Mouse (Mus musculus) small intestine, adult 2 months (tissue): Measurements from ENCODE around the gene Skor1. TPM values are rescaled to one million over a fixed set of nuclear protein-coding genes. Genes with fewer than 3 reads are reported as not detected.

ENCODE experiments used
- H3K27ac ChIP-seq: fragments of 200-500 bp; 2 replicates; pipeline ENCODE4 v1.5.1; 2012; ENCODE audit warnings: low read depth, low read length, control low read depth, inconsistent platforms; ENCODE audit not compliant: insufficient read depth
- H3K27me3 ChIP-seq: fragments of 200-500 bp; 2 replicates; pipeline ENCODE4 v1.6.1; 2012; ENCODE audit warnings: mild to moderate bottlenecking, moderate library complexity, low read length, inconsistent platforms; ENCODE audit not compliant: control insufficient read depth, insufficient read depth
- H3K36me3 ChIP-seq: fragments of 200-500 bp; 2 replicates; pipeline ENCODE4 v1.6.1; 2012; ENCODE audit warnings: mild to moderate bottlenecking, low read length, control low read depth, inconsistent platforms; ENCODE audit not compliant: control insufficient read depth, insufficient read depth
- H3K4me1 ChIP-seq: fragments of 200-500 bp; 2 replicates; pipeline ENCODE4 v1.6.1; 2012; ENCODE audit warnings: low read length, inconsistent platforms, mixed read lengths; ENCODE audit not compliant: control insufficient read depth, insufficient read depth, insufficient read length
- H3K4me3 ChIP-seq: fragments of 200-500 bp; 2 replicates; pipeline ENCODE4 v1.5.1; 2012; ENCODE audit warnings: low read depth, mild to moderate bottlenecking, control low read depth, inconsistent platforms, low read length, moderate library complexity
- CTCF ChIP-seq: fragments of 200-500 bp; IDR thresholded peaks from 2 replicates; pipeline ENCODE4 v1.5.1; 2012; ENCODE audit warnings: low read depth, mild to moderate bottlenecking, control low read depth, inconsistent platforms, low read length, moderate library complexity, mixed read lengths; ENCODE audit not compliant: insufficient replicate concordance, insufficient read length; ENCODE audit errors: extremely low read depth
- POLR2A ChIP-seq: fragments of 200-500 bp; IDR thresholded peaks from 2 replicates; pipeline ENCODE4 v1.6.1; 2012; ENCODE audit warnings: low read depth, mild to moderate bottlenecking, control low read depth, inconsistent platforms, low read length, moderate library complexity
- WGBS: fragments of 180-500 bp; shearing (Covaris S2); methylation state at CpG from one replicate; pipeline ENCODE4 v1.1.7; 2018; 5-methylcytosine and 5-hydroxymethylcytosine counted together
- polyA plus RNA-seq: library from polyadenylated mRNA; depleted of rRNA; stranded (reverse); fragments of >200 nt; gene quantifications from 2 replicates; pipeline ENCODE4 v1.2.3, GENCODE M21; 2012

The Skor1 gene
- polyA plus RNA-seq, 1 experiment: 0.04 TPM

- H3K27ac ChIP-seq: no peak overlapping the region
- H3K4me3 ChIP-seq: no peak overlapping the region
- peaks cover 5% of the 10 kb centered on the region for H3K4me1 ChIP-seq
- TF ChIP-seq CTCF (no peak), POLR2A (no peak)
- no peaks in the 10 kb centered on the region for H3K36me3 ChIP-seq
- WGBS: 5% methylated on average over 47 of the region's 47 CpGs
- H3K27me3 ChIP-seq: peaks cover 97% of the 10 kb centered on the region
These were observed 4.9 kb downstream of the Skor1 start for GRCm38 (mm10) chr9:63143641-63144501.

DNA sequence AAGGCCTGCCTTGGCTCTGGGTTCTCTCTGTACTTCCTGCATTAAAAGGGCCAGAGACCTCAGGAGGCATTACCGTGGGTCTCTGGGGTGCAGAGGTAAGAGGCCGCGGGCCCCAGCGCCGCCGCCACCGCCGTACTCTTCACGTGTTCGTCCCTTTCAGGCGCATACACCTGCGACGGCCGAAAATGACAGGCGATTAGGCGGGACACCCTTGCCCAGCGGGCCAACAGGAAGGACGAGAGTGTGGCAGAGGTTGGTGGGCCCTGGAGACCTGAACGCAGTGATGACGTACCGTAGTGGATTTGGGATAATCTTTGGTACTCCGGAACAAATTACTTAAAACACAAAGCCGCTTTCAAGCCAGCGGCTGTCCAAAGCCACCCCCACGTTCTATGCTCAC is 5.5 kb downstream of the Skor1 start:
- Histone ChIP-seq H3K4me1 (peaks cover 8% of the 10 kb centered on the region), H3K36me3 (no peaks in the 10 kb centered on the region), H3K27me3 (peaks cover 97% of the 10 kb centered on the region), H3K27ac (no peak overlapping the region), H3K4me3 (no peak overlapping the region)
- 1% methylated on average over 25 of the region's 25 CpGs for WGBS
- TF ChIP-seq POLR2A (no peak), CTCF (no peak)

DNA sequence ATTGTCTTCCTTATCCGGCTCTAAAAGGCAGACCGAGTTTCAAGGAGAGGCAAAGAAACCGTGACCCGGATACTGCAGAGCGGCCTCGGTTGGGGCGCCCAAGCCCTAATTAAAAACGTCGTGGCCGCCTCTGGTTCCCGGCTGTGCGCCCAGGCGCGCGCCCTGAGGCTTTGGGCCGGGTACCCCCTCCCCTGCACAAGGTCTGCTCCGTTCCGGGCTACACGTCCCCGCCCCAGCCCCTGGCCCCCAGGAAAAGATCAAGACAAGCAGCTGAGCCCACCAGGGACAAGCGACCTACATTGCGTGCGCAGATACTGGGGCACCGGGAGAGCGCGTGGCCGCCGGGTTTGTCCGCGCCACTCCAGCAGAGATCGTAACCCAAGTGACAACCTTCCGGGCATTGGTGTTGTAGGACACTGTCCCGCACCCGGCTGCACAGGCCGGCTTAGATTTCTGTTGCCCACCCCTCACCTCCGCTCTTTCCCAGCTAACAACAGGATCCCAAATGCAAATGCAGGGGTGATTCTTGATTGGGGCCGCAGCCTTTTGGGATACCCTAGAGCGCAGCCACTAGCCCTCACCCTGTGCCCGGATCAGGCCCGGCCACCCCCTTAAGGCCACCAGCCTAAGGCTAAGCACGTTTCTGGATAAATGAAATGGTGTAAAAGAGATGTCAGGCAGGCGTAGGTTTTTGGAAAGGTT is 6.3 kb downstream of the Skor1 start:
- Histone ChIP-seq H3K27ac (no peak overlapping the region), H3K4me1 (peaks cover 8% of the 10 kb centered on the region), H3K27me3 (peaks cover 96% of the 10 kb centered on the region), H3K36me3 (no peaks in the 10 kb centered on the region), H3K4me3 (no peak overlapping the region)
- TF ChIP-seq POLR2A (no peak), CTCF (no peak)
- WGBS: 4% methylated on average over 42 of the region's 42 CpGs

DNA sequence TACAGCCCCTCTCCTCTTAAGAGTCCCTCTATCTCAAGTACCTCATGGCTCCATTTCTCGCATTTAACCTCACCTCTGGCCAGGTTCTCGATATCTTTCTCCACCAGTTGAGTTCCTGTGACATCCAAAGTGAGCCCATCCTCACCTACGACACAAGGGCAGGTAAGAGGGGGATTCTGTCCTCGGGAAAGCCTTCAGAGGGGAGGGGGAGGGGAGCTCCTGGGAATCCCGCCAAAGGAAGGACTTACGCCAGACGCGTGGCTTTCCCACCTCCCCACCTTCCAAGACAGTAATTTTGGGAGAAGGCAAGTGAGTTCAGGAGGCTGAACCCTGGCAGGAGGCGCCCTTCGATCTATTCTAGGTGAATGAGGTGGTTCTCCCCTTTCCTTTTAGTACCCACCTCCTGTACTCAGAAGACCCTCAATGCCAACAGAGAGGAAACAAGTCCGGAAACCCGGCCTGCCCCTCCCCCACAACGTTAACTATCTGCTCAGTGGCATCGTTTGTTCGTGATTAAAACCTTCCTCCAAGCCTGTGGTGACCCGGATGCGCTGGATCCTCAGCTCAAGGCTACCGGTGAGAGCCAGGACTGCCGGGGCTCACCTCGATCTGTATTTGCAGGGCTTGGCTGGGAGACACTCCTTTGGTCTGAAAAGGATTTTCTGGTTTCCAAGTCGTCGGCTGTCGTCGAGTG is 7.0 kb downstream of the Skor1 start:
- Histone ChIP-seq H3K4me3 (no peak overlapping the region), H3K27ac (no peak overlapping the region), H3K36me3 (no peaks in the 10 kb centered on the region), H3K27me3 (peaks cover 96% of the 10 kb centered on the region), H3K4me1 (peaks cover 8% of the 10 kb centered on the region)
- WGBS: 5% methylated on average over 24 of the region's 24 CpGs
- TF ChIP-seq CTCF (no peak), POLR2A (no peak)

GRCm38 (mm10) chr9:63140211-63140610 is 8.6 kb downstream of the Skor1 start:
- Histone ChIP-seq H3K27ac (no peak overlapping the region), H3K36me3 (no peaks in the 10 kb centered on the region), H3K4me3 (no peak overlapping the region), H3K4me1 (peaks cover 8% of the 10 kb centered on the region), H3K27me3 (peaks cover 88% of the 10 kb centered on the region)
- WGBS: 6% methylated on average over 9 of the region's 9 CpGs
- TF ChIP-seq POLR2A (no peak), CTCF (no peak)

DNA sequence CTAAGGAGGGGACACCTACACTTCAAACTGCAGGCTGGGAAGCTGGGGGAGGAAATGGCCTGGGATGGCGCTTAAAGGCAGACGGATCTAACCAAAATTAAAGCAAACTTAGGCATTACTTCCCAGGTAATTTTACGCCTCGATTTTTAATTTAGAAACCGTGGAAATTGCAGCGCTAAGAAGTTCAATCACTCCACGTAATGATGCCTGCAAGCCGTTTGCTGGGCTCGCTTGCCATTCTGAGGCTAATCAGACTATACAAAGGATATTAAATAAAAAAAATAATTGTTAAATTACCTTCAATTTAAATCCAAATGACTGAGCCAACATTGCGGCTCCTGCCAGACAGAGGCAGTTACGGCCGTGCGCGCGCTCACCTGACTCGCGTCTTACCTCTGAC is 9.1 kb downstream of the Skor1 start:
- H3K27ac ChIP-seq: no peak overlapping the region
- no peak overlapping the region for H3K4me3 ChIP-seq
- peaks cover 82% of the 10 kb centered on the region for H3K27me3 ChIP-seq
- 14% methylated on average over 17 of the region's 17 CpGs for WGBS
- no peak for TF ChIP-seq CTCF
- no peak for TF ChIP-seq POLR2A
- no peaks in the 10 kb centered on the region for H3K36me3 ChIP-seq
- peaks cover 7% of the 10 kb centered on the region for H3K4me1 ChIP-seq
